Mouse (Mus musculus): ENCODE results near the gene Hoxd3.

Gene Hoxd3

DNA sequence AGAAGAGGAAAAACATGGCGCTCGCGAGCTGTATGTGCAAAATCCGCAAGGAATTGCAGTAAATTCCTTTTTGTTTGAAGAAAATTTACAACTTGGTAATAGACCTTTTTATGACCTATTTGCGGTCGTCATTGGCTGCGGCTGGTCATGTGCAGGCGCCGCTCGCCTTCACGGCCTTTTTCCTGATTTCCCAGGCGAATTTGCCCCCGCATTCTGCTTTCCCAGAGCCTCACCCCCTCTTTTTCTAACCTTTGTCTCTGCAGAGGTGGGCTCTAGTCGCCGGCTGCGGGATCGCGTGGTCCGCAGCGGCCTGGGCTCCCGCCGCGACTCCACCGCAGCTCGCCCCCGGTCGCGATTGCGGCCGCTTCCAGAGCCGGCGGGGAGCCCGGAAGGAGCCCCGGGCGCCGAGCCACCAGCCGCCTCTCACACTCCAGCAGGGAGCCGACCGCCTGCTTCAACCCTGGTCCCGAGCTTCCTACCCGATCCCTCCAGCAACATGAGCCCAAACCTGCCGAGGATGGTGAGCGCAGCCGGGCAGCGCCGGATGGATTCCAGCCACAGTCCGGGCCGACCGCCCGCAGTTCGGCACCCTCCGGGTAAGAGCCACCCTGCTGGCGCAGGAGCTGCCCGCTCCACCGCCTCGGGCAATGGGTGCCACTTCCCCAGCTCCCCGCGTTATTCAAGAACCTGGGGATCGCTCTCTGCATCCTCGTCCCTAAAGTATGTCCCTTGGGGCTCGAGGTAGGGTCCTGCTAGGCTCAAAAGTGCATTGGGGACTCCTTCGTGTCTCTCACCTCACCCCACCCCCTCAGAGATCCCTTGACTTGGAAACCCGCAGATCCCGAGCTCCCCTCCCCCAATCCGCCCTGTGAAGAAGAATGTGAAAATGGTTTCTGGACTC, at the start of gene Hoxd3, which contains the start of gene Hoxd4:
Hoxd3 (plus strand) TSS at position 207 of the 901 bp plus-strand sequence.
Hoxd4 (plus strand) TSS at position 209 of the 901 bp plus-strand sequence.
- no peak for DNase-seq (ENCODE audit: low read depth)

DNA sequence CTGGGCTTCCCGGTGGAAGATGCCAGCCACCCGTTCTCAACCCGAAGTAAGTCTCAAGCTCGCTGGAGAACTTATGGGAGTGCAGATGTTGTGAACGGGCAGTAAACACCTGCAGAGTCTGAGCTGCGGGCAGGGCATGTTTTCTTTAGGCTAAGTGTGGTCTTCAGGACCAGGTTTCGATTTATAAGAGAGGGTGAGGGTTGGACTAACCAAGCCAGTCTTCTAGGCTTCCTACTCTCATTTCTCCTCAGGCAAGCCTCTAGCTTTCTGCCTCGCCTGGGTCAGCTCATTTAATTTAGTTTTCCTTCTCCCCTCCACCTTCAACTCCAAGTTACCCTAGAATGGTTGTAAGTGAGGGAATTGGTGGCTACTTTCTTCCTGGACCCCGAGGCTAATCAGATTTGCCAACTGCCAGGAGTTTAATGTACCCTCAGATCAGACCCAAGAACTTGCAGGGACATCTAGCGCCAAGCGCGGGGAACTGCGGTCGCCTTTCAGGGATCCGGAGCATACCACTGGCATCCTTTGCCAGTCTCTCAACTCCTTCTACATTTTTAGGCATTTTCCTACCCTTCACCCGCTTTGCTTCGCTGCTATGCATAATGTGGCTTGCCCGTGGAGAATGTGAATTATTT, 48.3 kb upstream of the Hoxd3 start:
- no peak for DNase-seq (ENCODE audit: low read depth)

DNA sequence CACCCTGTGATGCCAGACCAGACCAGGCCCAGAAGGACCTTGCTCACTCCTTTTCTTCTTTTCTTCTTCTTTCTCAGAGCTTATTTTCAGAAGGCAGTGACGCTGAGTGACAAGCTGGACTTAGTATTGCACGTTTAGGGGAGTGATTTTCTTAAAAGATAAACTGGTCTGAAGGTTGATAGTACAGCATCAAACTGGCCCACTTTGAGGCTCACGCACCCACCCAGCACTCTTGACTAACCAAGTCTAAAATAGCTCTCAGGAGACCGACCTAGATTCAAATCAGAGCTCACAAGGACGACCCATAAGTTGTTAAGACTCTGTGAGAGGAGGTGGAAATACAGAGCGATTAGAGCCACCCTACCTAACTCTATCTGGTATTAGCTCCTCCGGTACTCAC, 45.3 kb upstream of the Hoxd3 start:
- DNase-seq (ENCODE audit: low read depth), result no peak

DNA sequence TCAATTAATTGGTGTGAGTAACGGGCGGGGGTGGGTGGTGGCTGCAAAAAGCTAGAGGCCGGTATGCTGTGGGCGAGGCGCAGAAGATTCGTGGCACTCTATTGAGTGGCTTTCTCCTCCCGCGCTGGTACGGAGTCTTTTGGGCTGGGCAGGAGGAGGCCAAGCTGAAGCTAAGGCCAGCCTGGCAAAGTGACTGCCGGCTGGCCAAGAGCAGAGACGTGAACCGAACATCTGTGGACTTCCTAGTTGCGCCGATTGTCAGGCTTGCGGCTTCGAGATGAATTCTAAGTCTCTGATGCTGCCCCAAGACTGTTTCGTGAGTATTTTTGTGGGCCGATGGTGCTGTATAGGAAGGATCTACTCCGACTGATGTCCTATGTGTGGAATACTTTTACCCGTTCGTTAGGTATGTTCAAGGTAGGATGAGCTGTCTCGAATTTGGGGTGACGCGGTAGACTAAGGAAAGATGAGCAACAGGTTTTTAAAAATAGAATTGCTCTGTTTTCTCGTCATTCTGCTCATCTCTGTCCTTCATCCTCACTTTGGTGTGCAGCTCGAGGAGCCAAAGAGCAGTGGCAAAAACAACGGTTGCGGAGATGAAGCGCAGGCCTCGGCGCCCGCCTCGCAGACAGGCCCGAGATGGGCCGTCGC, 44.4 kb upstream of the Hoxd3 start:
- DNase-seq (ENCODE audit: low read depth), result no peak

DNA sequence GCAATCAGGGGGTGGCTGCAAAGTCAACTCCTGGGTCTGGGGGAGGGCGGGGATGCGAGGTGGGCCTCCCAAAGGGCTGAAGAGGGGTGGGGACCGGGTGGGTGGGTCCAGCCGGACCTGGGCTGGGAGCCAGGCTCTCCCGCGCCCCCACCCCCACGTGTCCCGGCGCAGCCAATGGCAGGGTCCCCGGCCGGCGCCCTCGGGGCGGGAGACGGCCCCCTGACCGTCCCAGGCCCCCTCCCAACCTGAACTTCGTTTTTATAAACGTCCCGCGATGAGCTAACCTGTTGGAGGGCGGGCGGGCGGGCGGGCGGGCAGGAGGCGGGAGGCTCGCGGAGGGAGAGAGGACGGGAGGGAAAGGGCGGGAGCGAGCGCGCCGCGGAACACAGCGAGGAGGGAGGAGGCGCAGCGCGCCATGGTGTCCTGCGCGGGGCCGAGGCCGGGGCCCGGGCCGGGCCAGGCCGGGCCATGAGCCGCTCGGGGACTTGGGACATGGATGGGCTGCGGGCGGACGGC, 43.8 kb upstream of the Hoxd3 start, which contains the start of gene Hoxd13:
Hoxd13 (plus strand) TSS at position 469 of the 516 bp plus-strand sequence.
- DNase-seq (ENCODE audit: low read depth), result no peak

DNA sequence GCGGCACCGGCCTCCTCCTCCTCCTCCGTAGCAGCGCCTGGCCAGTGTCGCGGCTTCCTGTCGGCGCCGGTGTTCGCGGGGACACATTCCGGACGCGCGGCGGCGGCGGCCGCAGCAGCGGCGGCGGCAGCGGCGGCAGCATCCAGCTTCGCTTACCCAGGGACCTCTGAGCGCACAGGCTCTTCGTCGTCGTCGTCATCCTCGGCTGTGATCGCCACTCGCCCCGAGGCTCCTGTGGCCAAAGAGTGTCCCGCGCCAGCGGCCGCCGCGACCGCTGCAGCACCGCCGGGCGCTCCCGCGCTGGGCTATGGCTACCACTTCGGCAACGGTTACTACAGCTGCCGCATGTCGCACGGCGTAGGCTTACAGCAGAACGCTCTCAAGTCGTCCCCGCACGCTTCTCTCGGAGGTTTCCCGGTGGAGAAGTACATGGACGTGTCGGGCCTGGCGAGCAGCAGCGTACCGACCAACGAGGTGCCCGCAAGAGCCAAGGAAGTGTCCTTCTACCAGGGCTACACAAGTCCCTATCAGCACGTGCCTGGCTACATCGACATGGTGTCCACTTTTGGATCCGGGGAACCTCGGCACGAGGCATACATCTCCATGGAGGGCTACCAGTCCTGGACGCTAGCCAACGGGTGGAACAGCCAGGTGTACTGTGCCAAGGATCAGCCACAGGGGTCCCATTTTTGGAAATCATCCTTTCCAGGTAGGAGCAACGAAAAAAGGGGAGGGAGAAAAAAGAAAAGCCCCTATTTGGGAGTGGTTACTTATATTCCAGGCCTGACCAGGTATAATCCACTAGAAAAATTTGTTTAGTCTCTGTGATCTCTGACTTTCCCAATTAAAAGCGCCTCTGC, 43.1 kb upstream of the Hoxd3 start:
- DNase-seq (ENCODE audit: low read depth), result no peak

DNA sequence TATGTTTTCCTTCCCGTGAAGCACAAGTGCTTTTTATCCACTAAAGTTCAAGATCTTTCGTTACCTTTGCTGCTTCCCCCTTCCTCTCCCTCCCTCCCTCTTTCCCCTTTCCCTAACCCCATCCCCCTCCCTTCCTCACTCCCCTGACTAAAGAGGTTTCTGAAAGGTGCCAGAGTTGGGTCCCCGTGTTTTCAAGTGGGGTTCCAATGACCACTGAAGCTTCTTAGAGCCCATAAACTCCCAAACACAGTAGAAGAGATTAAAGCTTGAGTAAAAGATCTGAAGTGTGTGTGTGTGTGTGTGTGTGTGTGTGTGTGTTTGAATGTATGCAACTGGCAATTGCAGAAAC, 42.5 kb upstream of the Hoxd3 start:
- DNase-seq (ENCODE audit: low read depth), result no peak

DNA sequence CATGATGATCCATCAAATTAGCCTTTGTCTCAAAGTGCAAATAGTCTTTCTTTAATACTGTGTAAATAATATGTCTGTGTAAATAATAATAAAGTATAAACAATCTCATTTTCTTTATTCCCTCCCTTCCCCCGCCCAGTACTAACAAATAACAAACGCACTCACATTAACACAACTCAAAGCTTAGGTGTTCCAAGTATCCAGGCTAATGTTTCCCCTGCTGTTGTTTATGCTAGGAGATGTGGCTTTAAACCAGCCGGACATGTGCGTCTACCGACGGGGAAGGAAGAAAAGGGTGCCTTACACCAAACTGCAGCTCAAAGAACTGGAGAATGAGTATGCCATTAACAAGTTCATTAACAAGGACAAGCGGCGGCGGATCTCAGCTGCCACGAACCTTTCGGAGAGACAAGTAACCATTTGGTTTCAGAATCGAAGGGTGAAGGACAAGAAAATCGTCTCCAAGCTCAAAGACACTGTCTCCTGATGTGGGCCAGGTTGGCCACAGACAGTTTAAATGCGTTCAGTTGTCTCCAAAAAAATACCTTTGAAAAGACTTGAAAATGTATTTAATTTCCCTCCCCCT, 42.0 kb upstream of the Hoxd3 start:
- DNase-seq (ENCODE audit: low read depth), result no peak

DNA sequence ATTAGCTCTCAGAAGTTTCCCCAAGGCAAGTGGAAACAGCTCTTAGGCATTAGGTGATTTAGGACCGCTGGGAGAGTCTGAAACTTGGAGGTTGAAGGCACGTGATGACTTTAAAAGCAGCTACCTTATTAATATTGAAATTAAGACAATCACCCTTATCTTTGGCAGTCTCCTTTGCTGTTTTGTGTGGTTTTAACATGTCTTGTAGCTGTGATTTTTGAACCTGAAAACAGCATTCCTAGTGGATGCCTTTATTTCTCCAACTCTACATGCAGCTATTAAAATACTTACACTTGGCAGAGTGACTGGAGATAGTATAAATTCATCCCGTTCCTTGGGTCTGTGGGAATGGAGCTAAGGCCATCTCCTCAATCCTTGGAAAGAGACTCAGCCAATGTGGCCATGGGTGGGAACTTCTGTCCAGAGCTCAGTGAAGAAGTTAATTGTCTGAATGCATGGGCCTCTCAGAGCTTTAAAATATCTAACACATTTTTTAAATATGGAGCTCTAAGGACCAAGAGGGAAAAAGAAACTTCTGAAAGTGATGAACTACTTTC, 41.0 kb upstream of the Hoxd3 start:
- no peak for DNase-seq (ENCODE audit: low read depth)

DNA sequence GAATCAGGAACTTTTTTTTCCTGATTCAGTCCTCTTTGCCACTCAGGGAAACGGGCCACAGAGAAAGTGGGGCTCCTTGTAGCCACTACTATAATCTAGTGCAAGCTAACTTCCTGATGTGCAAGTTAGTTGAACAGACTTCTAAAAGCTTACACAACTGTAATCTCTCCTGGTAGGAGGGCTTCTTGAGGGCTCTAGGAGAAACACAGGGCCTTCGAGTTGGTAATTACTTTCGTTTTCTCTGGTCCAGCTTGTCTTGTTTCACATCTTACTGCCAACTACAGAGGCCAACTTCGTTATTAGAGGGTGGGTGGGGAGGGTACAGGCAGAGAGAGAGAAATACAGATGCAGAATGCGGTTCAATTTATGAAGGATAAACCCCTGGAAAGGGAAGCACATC, 39.9 kb upstream of the Hoxd3 start:
- no peak for DNase-seq (ENCODE audit: low read depth)

DNA sequence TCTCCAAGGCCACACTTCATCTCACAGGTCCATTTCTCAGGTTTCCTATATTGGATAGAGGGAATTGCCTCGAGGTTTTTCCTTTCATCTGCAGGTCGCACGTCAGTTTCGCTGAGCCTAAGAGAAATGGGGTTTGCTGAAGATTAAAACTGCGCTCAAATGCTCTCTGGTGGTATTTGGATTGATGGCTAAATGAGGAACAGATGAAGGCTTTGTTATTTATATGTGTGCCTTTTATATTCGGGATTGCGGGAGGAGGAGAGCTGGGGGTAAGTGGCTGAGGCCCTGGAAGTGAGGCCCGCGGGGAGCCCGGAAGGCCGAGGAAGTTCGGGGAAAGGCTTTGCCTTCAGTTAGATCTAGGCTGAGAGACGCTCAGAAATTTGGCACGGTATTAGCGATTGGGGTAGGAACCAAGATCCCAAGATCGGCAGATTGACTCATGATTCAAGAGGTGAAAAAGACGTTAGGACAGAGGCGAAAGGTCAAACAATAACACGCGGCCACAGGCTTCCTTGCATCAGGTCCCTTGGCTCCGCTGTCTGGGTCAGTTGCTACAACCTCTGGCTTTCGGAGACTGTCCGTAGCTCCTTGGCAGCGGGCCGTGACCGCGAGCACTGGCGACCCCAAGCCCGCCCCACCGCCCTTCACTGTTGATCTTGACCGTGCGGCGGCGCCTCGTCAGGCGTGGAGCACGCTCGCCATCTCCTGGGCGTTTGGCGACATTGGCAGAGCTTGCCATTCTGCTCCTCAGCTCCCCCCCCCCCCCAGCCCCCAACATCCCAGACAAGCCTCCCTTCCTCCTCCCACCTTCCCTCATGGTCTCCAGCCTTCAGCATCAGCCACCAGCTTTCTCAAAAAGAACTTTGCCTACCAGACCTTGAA, 39.0 kb upstream of the Hoxd3 start:
- peak; percentile 67 for DNase-seq (ENCODE audit: low read depth)

DNA sequence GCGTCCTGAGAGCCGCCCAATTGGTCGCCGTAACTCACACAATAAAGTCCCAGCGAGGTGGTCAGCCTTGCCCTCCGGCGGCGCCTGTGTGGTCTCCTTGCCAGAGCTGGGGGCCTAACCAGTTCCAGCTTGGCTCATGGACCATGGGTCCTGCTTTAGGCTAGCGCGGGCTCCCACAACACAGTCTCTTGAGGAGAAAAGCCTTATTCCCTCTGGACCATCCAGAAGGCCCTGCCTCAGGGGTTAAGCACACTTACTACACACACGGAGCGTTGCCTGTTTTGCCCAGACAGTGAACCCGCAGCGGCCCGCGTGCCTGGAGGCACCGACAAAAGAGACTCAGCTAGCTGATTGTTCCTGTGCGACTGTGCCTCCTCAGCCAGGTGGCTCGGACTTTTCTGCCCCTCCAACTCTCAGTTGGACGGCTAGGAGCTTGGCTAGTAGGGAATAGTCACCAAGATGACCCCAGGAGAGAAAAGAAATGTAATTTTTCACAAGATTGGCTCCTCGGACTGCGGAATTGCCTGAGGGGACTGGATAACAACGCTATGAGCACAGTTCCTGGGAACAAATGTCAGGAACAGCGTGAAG, 37.8 kb upstream of the Hoxd3 start:
- no peak for DNase-seq (ENCODE audit: low read depth)

DNA sequence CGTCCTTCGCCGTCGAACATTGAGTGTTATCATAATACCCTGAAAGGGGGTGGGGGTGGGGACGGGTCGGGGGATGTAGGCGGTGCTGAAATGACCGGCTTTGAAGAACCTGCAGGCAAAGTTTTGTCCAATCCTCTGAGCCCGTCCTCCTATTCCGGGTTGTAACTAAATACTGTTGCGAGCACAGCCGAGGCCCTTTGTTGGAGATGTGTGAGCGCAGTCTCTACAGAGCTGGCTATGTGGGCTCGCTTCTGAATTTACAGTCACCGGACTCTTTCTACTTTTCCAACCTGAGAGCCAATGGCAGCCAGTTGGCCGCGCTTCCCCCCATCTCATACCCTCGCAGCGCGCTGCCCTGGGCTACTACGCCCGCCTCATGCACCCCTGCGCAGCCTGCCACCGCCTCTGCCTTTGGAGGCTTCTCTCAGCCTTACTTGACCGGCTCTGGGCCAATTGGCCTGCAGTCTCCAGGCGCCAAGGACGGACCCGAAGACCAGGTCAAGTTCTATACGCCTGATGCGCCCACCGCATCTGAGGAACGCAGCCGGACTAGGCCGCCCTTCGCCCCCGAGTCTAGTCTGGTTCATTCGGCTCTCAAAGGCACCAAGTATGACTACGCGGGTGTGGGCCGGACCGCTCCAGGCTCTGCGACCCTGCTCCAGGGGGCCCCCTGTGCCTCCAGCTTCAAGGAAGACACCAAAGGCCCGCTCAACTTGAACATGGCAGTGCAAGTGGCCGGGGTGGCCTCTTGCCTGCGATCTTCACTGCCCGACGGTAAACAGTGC, 36.7 kb upstream of the Hoxd3 start, which contains the start of gene Hoxd12:
Hoxd12 (plus strand) TSS at position 133 of the 785 bp plus-strand sequence.
- DNase-seq (ENCODE audit: low read depth), result no peak

DNA sequence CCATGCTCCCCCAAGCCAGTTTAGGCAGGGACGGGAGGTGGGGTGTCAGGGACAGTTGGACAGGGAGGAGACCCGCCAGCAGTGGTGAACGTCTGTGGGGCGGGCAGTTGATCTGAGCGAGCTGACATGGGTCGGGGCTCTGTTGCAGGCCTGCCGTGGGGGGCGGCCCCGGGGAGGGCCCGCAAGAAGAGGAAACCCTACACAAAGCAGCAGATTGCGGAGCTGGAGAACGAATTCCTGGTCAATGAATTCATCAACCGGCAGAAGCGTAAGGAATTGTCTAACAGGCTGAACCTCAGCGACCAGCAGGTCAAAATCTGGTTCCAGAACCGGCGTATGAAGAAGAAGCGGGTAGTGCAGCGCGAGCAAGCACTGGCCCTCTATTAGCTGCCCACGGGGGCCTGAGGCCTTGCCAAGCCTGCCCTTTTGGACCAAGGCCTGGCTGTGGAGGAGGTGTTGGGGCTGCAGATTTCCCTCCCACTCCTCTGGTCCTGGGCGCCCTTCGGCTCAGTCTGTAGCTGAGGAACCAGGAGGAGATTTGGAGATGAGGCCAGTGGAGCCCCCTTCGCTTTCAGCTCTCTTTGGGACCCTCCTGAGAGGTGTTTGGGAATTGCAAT, 36.0 kb upstream of the Hoxd3 start:
- DNase-seq (ENCODE audit: low read depth), result no peak

DNA sequence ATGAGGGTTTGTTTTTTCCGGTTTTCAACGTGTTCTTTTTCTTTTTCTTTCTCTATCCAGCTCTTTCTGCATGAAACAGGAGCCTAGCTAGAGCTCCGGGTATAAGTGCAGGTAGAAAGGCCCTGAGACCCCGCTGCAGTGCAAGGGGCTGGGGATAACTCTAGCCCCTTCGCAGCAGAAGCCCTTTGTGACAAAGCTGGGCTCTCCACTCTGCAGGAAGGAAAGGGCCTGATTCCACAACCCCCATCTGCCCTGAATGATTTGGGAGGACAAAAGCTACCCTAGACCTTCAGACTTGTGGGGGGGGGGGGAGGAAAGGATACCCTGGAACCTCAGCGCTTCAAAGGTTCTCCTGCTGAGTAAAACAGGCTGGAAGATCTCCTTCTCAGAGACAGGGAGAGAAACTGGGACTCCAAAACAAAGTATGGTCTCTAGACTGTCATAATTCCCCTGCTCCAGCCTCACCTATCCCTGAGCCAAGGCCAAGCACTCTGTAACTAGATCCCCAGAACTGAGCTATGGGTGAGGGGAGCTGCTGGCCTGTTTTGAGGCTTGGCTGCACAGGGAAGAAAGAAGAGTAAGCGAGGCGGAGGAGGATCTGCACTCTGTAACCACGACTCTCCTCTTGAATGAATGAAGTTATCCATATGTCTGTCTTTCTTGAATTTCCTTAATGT, 35.2 kb upstream of the Hoxd3 start:
- no peak for DNase-seq (ENCODE audit: low read depth)

DNA sequence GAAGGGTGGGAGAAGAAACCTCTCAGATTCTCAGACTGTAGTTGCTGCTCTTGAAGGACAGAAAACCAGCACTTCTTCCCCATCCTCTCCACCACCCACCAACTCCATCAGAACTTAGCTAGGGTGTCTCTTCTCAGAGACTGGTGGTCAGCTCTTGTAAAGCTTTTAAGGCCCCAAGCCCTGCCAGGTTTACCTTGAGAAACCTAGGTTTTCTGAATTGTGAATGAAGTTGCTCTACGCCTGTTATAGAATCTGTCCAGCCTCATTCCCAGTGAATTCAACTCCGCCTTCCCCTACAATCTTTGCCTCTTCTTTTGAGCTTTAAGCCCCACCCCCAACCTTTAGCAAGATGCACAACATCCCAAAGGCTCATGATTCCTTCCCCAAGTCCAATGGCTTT, 34.6 kb upstream of the Hoxd3 start:
- no peak for DNase-seq (ENCODE audit: low read depth)

DNA sequence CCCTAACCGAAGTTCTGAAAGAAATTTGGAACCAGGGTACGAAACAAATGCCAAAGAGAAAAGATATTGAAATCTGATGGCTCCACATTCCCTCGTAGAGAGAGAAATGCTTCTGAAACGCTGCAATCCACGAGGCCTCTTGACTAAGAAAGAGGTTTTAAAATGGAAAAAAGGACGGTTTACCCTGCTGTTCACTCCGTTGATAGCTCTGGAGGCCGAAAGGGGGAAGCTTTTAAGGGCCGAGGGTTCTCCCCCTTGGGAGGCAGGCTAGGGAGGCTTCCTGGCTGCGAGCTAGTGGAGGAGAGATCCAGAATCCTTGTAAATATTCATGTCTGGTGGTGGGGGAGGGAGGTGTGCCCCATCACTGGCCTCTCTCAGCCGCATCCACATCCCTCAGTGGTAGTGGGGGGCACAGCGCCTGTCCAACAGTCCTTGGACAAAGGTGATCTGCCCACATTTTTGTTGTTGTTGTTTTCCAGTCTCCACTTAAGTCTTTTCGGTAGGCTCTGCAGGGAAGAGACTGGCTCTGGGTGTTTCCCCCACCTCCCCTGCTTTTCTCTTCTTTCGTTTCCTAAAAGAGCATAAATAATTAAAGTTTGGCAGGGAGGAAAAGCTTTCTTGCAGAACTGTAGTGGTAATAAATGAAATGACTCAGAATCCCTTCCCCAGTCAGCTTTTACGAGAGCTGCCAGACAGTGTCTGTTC, 32.7 kb upstream of the Hoxd3 start, which contains the start of gene Hoxd11:
Hoxd11 (plus strand) TSS at position 667 of the 705 bp plus-strand sequence.
- no peak for DNase-seq (ENCODE audit: low read depth)

Measured in induced T-regulatory cell, adult 2 months (primary cell).